Mouse (Mus musculus): ENCODE results near the gene Agap1. TPM values are rescaled to one million over a fixed set of nuclear protein-coding genes. Genes with fewer than 3 reads are reported as not detected.

Gene Agap1
- polyA plus RNA-seq, 1 experiment from 2014 or later: 21.3 TPM

- Histone ChIP-seq H3K9me3 (ENCODE audit: low read depth, low read length) (no peaks in the 10 kb centered on the region), H3K27me3 (ENCODE audit: insufficient read depth, low read length) (no peaks in the 10 kb centered on the region), H3K9ac (no peak overlapping the region), H3K4me1 (ENCODE audit: insufficient read depth) (no peaks in the 10 kb centered on the region), H3K4me2 (no peak overlapping the region), H3K4me3 (ENCODE audit: low read depth, low read length) (no peak overlapping the region), H3K36me3 (ENCODE audit: insufficient read depth) (no peaks in the 10 kb centered on the region), H3K27ac (ENCODE audit: low read depth) (no peak overlapping the region)
- TF ChIP-seq CTCF (IDR thresholded peaks at IDR 0.05; ENCODE audit: low read depth): no peak
- WGBS: 69% methylated on average over 18 of the region's 18 CpGs
- DNase-seq: no peak
- no peak for ATAC-seq (ENCODE audit: insufficient read depth)
Measured at GRCm38 (mm10) chr1:89554969-89555856, 100.6 kb downstream of the Agap1 start.

GRCm38 (mm10) chr1:89556006-89556405 lies 101.4 kb downstream of the Agap1 start:
- TF ChIP-seq CTCF (IDR thresholded peaks at IDR 0.05; ENCODE audit: low read depth): peak; percentile 27; the same call in 1 of the 2 replicates
- ATAC-seq (ENCODE audit: insufficient read depth): no peak
- Histone ChIP-seq H3K36me3 (ENCODE audit: insufficient read depth) (no peaks in the 10 kb centered on the region), H3K27me3 (ENCODE audit: insufficient read depth, low read length) (no peaks in the 10 kb centered on the region), H3K4me2 (no peak overlapping the region), H3K27ac (ENCODE audit: low read depth) (no peak overlapping the region), H3K4me3 (ENCODE audit: low read depth, low read length) (no peak overlapping the region), H3K9me3 (ENCODE audit: low read depth, low read length) (no peaks in the 10 kb centered on the region), H3K4me1 (ENCODE audit: insufficient read depth) (no peaks in the 10 kb centered on the region), H3K9ac (no peak overlapping the region)
- DNase-seq: no peak
- 70% methylated on average over 7 of the region's 7 CpGs for WGBS

- 78% methylated on average over 6 of the region's 6 CpGs for WGBS
- H3K4me1 ChIP-seq (ENCODE audit: insufficient read depth): no peaks in the 10 kb centered on the region
- no peaks in the 10 kb centered on the region for H3K36me3 ChIP-seq (ENCODE audit: insufficient read depth)
- TF ChIP-seq CTCF (IDR thresholded peaks at IDR 0.05; ENCODE audit: low read depth): no peak
- no peak overlapping the region for H3K9ac ChIP-seq
- ATAC-seq (ENCODE audit: insufficient read depth): no peak
- no peaks in the 10 kb centered on the region for H3K9me3 ChIP-seq (ENCODE audit: low read depth, low read length)
- no peak overlapping the region for H3K4me3 ChIP-seq (ENCODE audit: low read depth, low read length)
- H3K27ac ChIP-seq (ENCODE audit: low read depth): no peak overlapping the region
- no peak overlapping the region for H3K4me2 ChIP-seq
- no peak for DNase-seq
- H3K27me3 ChIP-seq (ENCODE audit: insufficient read depth, low read length): no peaks in the 10 kb centered on the region
Measured at GRCm38 (mm10) chr1:89557401-89557800, 102.8 kb downstream of the Agap1 start.

- Histone ChIP-seq H3K27ac (ENCODE audit: low read depth) (no peak overlapping the region), H3K4me1 (ENCODE audit: insufficient read depth) (no peaks in the 10 kb centered on the region), H3K27me3 (ENCODE audit: insufficient read depth, low read length) (no peaks in the 10 kb centered on the region), H3K36me3 (ENCODE audit: insufficient read depth) (no peaks in the 10 kb centered on the region), H3K9me3 (ENCODE audit: low read depth, low read length) (no peaks in the 10 kb centered on the region), H3K4me3 (ENCODE audit: low read depth, low read length) (no peak overlapping the region), H3K4me2 (no peak overlapping the region), H3K9ac (no peak overlapping the region)
- WGBS: 70% methylated on average over 1 of the region's 1 CpGs
- TF ChIP-seq CTCF (IDR thresholded peaks at IDR 0.05; ENCODE audit: low read depth): no peak
- ATAC-seq (ENCODE audit: insufficient read depth): no peak
- DNase-seq: peak; percentile 23
Measured at GRCm38 (mm10) chr1:89558080-89558479, 103.5 kb downstream of the Agap1 start.

- H3K4me1 ChIP-seq (ENCODE audit: insufficient read depth): peaks cover 21% of the 10 kb centered on the region
- no peak overlapping the region for H3K9ac ChIP-seq
- WGBS: 91% methylated on average over 4 of the region's 4 CpGs
Measured at GRCm38 (mm10) chr1:89563399-89563798, 108.8 kb downstream of the Agap1 start.

GRCm38 (mm10) chr1:89566578-89567488 lies 112.2 kb downstream of the Agap1 start:
- WGBS: 22% methylated on average over 9 of the region's 9 CpGs

More at GRCm38 (mm10) chr1:89563399-89563798, 108.8 kb downstream of the Agap1 start:
- H3K4me3 ChIP-seq (ENCODE audit: low read depth, low read length): no peak overlapping the region
- H3K27ac ChIP-seq (ENCODE audit: low read depth): no peak overlapping the region
- no peaks in the 10 kb centered on the region for H3K9me3 ChIP-seq (ENCODE audit: low read depth, low read length)
- ATAC-seq (ENCODE audit: insufficient read depth) (no peak), DNase-seq (no peak)
- no peaks in the 10 kb centered on the region for H3K27me3 ChIP-seq (ENCODE audit: insufficient read depth, low read length)
- H3K36me3 ChIP-seq (ENCODE audit: insufficient read depth): no peaks in the 10 kb centered on the region
- no peak for TF ChIP-seq CTCF (IDR thresholded peaks at IDR 0.05; ENCODE audit: low read depth)
- H3K4me2 ChIP-seq: no peak overlapping the region

More at GRCm38 (mm10) chr1:89566578-89567488, 112.2 kb downstream of the Agap1 start:
- no peak for TF ChIP-seq CTCF (IDR thresholded peaks at IDR 0.05; ENCODE audit: low read depth)
- Histone ChIP-seq H3K27ac (ENCODE audit: low read depth) (no peak overlapping the region; the same call in 1 of the 2 replicates), H3K4me3 (ENCODE audit: low read depth, low read length) (no peak overlapping the region), H3K27me3 (ENCODE audit: insufficient read depth, low read length) (no peaks in the 10 kb centered on the region), H3K36me3 (ENCODE audit: insufficient read depth) (no peaks in the 10 kb centered on the region), H3K4me2 (no peak overlapping the region), H3K9me3 (ENCODE audit: low read depth, low read length) (no peaks in the 10 kb centered on the region), H3K4me1 (ENCODE audit: insufficient read depth) (peaks cover 26% of the 10 kb centered on the region), H3K9ac (no peak overlapping the region)
- DNase-seq (peak; percentile 55), ATAC-seq (ENCODE audit: insufficient read depth) (peak; percentile 60; the same call in 1 of the 2 replicates)

All from lung, embryonic 14.5 days (tissue).